Mouse (Mus musculus) bone marrow macrophage, adult 2 months (primary cell): ENCODE measurements around the gene Ttc28. TPM values are rescaled to one million over a fixed set of nuclear protein-coding genes. Genes with fewer than 3 reads are reported as not detected.
A peak's percentile ranks its signal among the peaks of the same experiment; 100 is the strongest.

ENCODE experiments used
- H3K27ac ChIP-seq: 2 replicates; pipeline ENCODE4 v1.5.1; 2012; ENCODE audit warnings: low read depth, low read length; ENCODE audit not compliant: insufficient read depth
- H3K4me1 ChIP-seq: 2 replicates; pipeline ENCODE4 v1.6.1; 2012; ENCODE audit warnings: low read length; ENCODE audit not compliant: control insufficient read depth, insufficient read depth
- H3K4me3 ChIP-seq: 2 replicates; pipeline ENCODE4 v1.5.1; 2012; ENCODE audit warnings: mild to moderate bottlenecking, low read length, moderate library complexity; ENCODE audit not compliant: insufficient read depth
- CTCF ChIP-seq: IDR thresholded peaks from 2 replicates; pipeline ENCODE4 v1.5.1; 2012; ENCODE audit warnings: low read depth, mild to moderate bottlenecking, low read length, moderate library complexity
- POLR2A ChIP-seq: IDR thresholded peaks from 2 replicates; pipeline ENCODE4 v1.6.1; 2012; ENCODE audit warnings: mild to moderate bottlenecking, low read depth, low read length, borderline replicate concordance
- polyA plus RNA-seq: library from polyadenylated mRNA; stranded (reverse); fragments of >200 nt; gene quantifications from 2 replicates; pipeline ENCODE4 v1.2.4, GENCODE M21; 2012; ENCODE audit not compliant: missing spikeins, insufficient read depth, insufficient read length

Gene Ttc28
- polyA plus RNA-seq, 1 experiment: 1.7 TPM

DNA sequence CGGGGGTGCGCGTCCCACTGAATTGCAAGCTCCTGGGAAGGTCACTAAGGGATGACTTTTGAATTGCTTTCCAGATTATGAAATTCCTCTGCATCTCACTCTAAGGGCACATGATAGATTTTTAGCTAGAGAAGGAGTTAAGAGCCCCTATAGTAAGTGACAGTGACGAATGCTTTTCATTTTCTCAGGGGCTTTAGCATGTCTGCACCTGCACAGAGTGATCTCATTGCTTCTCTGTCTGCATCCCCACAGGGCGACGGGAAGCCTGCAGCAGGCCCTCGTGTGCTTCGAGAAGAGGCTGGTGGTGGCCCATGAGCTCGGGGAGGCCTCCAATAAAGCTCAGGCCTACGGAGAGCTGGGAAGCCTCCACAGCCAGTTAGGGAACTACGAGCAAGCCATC, 345.7 kb downstream of the Ttc28 start:
- Histone ChIP-seq H3K27ac (no peak overlapping the region), H3K4me1 (peaks cover 20% of the 10 kb centered on the region), H3K4me3 (no peak overlapping the region)
- TF ChIP-seq POLR2A (no peak), CTCF (no peak)

DNA sequence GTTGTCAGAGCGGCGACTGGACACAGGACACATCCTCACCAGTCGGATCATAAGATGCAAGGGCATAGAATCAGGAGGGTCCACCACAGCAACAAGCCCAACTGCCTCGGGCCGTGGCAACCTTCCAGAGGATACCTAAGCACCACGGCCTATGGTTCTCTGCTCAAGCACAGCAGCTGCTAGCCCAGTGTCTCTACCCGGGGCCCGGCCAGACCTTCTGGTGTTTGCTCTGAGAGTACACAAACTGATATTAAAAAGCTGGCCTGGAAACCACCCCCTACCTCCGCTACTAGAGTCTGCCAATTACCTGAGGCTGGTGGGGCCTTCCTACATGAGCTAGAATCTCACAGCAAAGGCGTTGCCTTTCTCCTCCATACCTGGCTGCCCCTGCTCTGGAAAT, 346.9 kb downstream of the Ttc28 start:
- Histone ChIP-seq H3K27ac (no peak overlapping the region), H3K4me1 (peaks cover 20% of the 10 kb centered on the region), H3K4me3 (no peak overlapping the region)
- TF ChIP-seq POLR2A (no peak), CTCF (no peak)

DNA sequence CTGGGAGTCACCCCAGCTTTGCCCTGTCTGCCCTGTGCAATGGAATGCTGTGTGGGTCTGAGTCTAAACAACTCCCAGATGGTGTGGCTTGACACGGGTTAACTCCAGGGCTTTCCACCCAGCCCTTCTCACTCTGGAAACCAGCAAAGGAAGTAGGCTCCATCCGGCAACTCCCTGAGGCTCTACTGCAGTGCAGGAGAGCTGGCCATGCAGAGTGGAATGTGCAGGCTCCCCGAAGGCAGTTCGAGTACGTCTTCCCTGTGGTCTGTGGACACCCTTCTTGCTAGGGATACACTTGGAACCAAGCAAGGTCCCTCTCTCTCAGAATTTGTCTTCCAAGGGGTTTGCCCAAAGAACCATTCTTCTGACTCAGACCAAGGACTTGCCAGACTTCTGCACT, 348.2 kb downstream of the Ttc28 start:
- H3K4me1 ChIP-seq: peaks cover 20% of the 10 kb centered on the region
- H3K4me3 ChIP-seq: no peak overlapping the region
- TF ChIP-seq POLR2A (no peak), CTCF (no peak)
- H3K27ac ChIP-seq: peak overlapping the region; percentile 73

GRCm38 (mm10) chr5:111228302-111229040, 348.9 kb downstream of the Ttc28 start:
- Histone ChIP-seq H3K4me3 (no peak overlapping the region), H3K4me1 (peaks cover 20% of the 10 kb centered on the region), H3K27ac (peak overlapping the region; percentile 73)
- TF ChIP-seq CTCF (no peak), POLR2A (no peak)

GRCm38 (mm10) chr5:111229041-111229394, 349.4 kb downstream of the Ttc28 start:
- H3K27ac ChIP-seq: no peak overlapping the region
- H3K4me3 ChIP-seq: no peak overlapping the region
- no peak for TF ChIP-seq POLR2A
- no peak for TF ChIP-seq CTCF
- H3K4me1 ChIP-seq: peaks cover 20% of the 10 kb centered on the region

- H3K4me1 ChIP-seq: peaks cover 20% of the 10 kb centered on the region
- no peak for TF ChIP-seq CTCF
- TF ChIP-seq POLR2A: no peak
- no peak overlapping the region for H3K27ac ChIP-seq
- H3K4me3 ChIP-seq: no peak overlapping the region
These were observed 350.1 kb downstream of the Ttc28 start for GRCm38 (mm10) chr5:111229671-111230070.

- no peak overlapping the region for H3K4me3 ChIP-seq
- no peak overlapping the region for H3K27ac ChIP-seq
- TF ChIP-seq CTCF (no peak), POLR2A (no peak)
- H3K4me1 ChIP-seq: peaks cover 25% of the 10 kb centered on the region
These were observed 351.4 kb downstream of the Ttc28 start for GRCm38 (mm10) chr5:111231044-111231443.

- no peak for TF ChIP-seq CTCF
- TF ChIP-seq POLR2A: no peak
- Histone ChIP-seq H3K4me3 (no peak overlapping the region), H3K27ac (no peak overlapping the region), H3K4me1 (peaks cover 25% of the 10 kb centered on the region)
These were observed 352.2 kb downstream of the Ttc28 start for GRCm38 (mm10) chr5:111231769-111232168.

DNA sequence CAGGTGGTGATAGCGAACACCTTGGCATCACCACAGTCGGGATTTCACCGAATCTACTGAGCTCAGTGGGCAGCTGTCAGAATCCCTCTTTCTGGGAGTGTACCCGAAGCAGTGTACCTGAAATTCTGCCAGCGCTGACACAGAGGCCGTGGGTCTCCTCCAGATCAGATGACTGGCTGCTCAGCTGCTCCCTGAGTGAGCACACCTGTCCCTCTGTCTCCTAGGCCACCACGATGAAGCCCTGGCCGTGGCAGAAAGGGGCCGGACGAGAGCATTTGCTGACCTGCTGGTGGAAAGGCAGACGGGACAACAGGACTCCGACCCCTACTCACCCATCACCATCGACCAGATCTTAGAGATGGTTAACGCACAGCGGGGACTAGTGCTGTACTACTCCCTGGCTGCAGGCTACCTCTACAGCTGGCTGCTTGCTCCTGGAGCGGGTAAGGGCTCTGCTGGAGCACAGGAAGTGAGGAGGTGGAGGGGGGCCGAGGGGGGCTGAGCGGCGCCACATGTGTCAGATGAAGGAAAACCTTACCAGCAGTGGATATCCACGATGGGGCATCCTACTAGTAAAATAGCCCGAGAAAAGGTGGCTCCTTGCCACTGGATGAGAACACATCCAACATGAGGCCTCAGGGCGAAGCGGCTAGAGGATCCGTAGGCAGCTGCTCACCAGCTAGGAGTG, 353.6 kb downstream of the Ttc28 start:
- no peak overlapping the region for H3K4me3 ChIP-seq
- no peak overlapping the region for H3K27ac ChIP-seq
- TF ChIP-seq CTCF: no peak
- no peak for TF ChIP-seq POLR2A
- H3K4me1 ChIP-seq: peaks cover 16% of the 10 kb centered on the region

GRCm38 (mm10) chr5:111235131-111235530, 355.5 kb downstream of the Ttc28 start:
- TF ChIP-seq CTCF: no peak
- TF ChIP-seq POLR2A: no peak
- H3K4me3 ChIP-seq: no peak overlapping the region
- no peak overlapping the region for H3K27ac ChIP-seq
- peaks cover 5% of the 10 kb centered on the region; the same call in 1 of the 2 replicates for H3K4me1 ChIP-seq
